Mouse (Mus musculus): ENCODE results near the gene Pfkp. TPM values are rescaled to one million over a fixed set of nuclear protein-coding genes. Genes with fewer than 3 reads are reported as not detected.

Gene Pfkp
- polyA plus RNA-seq, 1 experiment: 82.0 TPM

GRCm38 (mm10) chr13:6583499-6584125 is 65.0 kb downstream of the Pfkp start:
- no peak for TF ChIP-seq POLR2A (IDR thresholded peaks at IDR 0.05; ENCODE audit: control insufficient read depth, extremely low read depth, insufficient read depth, low read length, poor library complexity)
- no peak for TF ChIP-seq CTCF (IDR thresholded peaks at IDR 0.05; ENCODE audit: borderline replicate concordance, control insufficient read depth, extremely low read depth, insufficient read depth, low read length, poor library complexity)
- H3K36me3 ChIP-seq (ENCODE audit: control insufficient read depth, insufficient read depth, low read length): peaks cover 47% of the 10 kb centered on the region
- no peaks in the 10 kb centered on the region for H3K27me3 ChIP-seq (ENCODE audit: control insufficient read depth, insufficient read depth, low read length)
- H3K4me1 ChIP-seq (replicated peaks; ENCODE audit: control insufficient read depth, insufficient read depth, low read length): no peaks in the 10 kb centered on the region
- WGBS: 99% methylated on average over 4 of the region's 4 CpGs
- H3K27ac ChIP-seq (ENCODE audit: control insufficient read depth, insufficient read depth, low read length): no peak overlapping the region
- DNase-seq: no peak
- H3K4me3 ChIP-seq (ENCODE audit: control insufficient read depth, insufficient read depth, low read length): no peak overlapping the region

DNA sequence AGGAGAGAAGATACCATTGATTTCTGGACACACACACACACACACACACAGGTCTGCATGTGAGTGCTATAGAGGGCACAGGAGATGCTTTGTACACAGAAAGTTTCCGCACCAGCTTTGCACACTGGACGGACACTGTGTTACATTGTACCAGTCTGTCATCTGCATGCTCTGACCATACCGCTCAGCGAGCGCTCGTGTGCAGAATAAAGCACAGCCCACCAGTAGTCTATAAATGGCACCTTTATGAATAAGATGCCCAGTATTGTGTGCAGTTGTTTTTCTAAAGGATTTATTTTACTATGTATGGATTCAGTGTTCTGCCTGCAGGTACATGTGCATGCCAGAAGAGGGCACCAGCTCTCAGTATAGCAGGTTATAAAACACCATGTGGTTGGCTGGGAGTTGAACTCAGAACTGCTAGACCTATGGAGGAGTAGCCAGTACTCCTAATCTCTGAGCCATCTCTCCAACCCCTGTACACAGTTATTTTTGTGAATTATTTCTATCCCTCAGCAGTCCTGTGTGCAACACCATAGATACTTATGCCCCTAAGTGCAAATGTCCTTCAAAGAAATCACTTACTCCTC is 72.6 kb downstream of the Pfkp start:
- Histone ChIP-seq H3K36me3 (ENCODE audit: control insufficient read depth, insufficient read depth, low read length) (peaks cover 63% of the 10 kb centered on the region), H3K4me1 (replicated peaks; ENCODE audit: control insufficient read depth, insufficient read depth, low read length) (no peaks in the 10 kb centered on the region), H3K27me3 (ENCODE audit: control insufficient read depth, insufficient read depth, low read length) (no peaks in the 10 kb centered on the region), H3K27ac (ENCODE audit: control insufficient read depth, insufficient read depth, low read length) (no peak overlapping the region), H3K4me3 (ENCODE audit: control insufficient read depth, insufficient read depth, low read length) (no peak overlapping the region)
- no peak for DNase-seq
- TF ChIP-seq POLR2A (IDR thresholded peaks at IDR 0.05; ENCODE audit: control insufficient read depth, extremely low read depth, insufficient read depth, low read length, poor library complexity) (no peak), CTCF (IDR thresholded peaks at IDR 0.05; ENCODE audit: borderline replicate concordance, control insufficient read depth, extremely low read depth, insufficient read depth, low read length, poor library complexity) (no peak)
- 97% methylated on average over 6 of the region's 6 CpGs for WGBS

DNA sequence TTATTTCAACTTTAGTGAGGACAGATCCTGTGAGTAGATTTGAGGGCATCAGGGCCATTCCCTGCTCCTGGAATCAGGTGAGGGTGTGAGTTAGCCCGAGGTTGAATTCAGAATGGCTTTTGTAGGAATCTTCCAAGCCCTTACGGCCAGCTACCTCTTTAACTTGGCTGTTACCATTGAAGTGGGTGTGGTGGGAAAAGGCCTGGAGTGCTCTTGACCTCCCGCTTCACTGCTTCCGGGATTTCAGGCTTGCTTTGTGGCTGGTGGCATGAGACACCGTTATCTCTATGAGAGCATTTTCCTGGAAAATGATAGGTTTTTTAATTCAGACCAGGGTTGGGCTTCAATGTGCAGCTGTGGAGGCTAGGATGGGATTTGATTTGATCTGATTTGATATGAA is 83.0 kb downstream of the Pfkp start:
- no peak overlapping the region for H3K4me3 ChIP-seq (ENCODE audit: control insufficient read depth, insufficient read depth, low read length)
- no peaks in the 10 kb centered on the region for H3K27me3 ChIP-seq (ENCODE audit: control insufficient read depth, insufficient read depth, low read length)
- no peaks in the 10 kb centered on the region for H3K4me1 ChIP-seq (replicated peaks; ENCODE audit: control insufficient read depth, insufficient read depth, low read length)
- TF ChIP-seq POLR2A (IDR thresholded peaks at IDR 0.05; ENCODE audit: control insufficient read depth, extremely low read depth, insufficient read depth, low read length, poor library complexity): no peak
- TF ChIP-seq CTCF (IDR thresholded peaks at IDR 0.05; ENCODE audit: borderline replicate concordance, control insufficient read depth, extremely low read depth, insufficient read depth, low read length, poor library complexity): no peak
- H3K27ac ChIP-seq (ENCODE audit: control insufficient read depth, insufficient read depth, low read length): no peak overlapping the region
- peaks cover 55% of the 10 kb centered on the region for H3K36me3 ChIP-seq (ENCODE audit: control insufficient read depth, insufficient read depth, low read length)
- no peak for DNase-seq
- 98% methylated on average over 5 of the region's 5 CpGs for WGBS

- Histone ChIP-seq H3K27ac (ENCODE audit: control insufficient read depth, insufficient read depth, low read length) (no peak overlapping the region), H3K36me3 (ENCODE audit: control insufficient read depth, insufficient read depth, low read length) (peaks cover 53% of the 10 kb centered on the region), H3K27me3 (ENCODE audit: control insufficient read depth, insufficient read depth, low read length) (no peaks in the 10 kb centered on the region), H3K4me1 (replicated peaks; ENCODE audit: control insufficient read depth, insufficient read depth, low read length) (no peaks in the 10 kb centered on the region), H3K4me3 (ENCODE audit: control insufficient read depth, insufficient read depth, low read length) (no peak overlapping the region)
- 95% methylated on average over 2 of the region's 2 CpGs for WGBS
- no peak for DNase-seq
- TF ChIP-seq POLR2A (IDR thresholded peaks at IDR 0.05; ENCODE audit: control insufficient read depth, extremely low read depth, insufficient read depth, low read length, poor library complexity): no peak
- TF ChIP-seq CTCF (IDR thresholded peaks at IDR 0.05; ENCODE audit: borderline replicate concordance, control insufficient read depth, extremely low read depth, insufficient read depth, low read length, poor library complexity): no peak
These were observed 86.2 kb downstream of the Pfkp start for GRCm38 (mm10) chr13:6562409-6562808.

DNA sequence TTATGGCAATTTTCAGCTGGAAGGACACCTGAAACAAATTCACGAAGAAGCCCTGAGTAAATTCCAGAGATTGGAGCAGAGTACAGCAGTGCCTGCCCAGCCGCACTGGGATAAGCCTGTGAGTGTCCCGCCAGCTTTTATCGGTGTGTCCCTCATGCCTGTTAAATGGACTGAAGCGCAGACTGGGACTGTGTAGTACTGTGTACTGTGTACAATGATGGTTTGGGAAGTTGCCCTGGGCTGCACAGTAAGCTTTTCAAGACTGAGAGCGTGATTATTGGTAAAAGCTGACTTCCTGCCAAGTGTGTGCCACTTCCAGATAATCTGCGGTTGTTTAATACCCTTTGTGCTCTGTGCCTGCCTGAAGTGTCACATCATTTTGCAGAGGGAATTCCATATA is 90.8 kb downstream of the Pfkp start:
- H3K27me3 ChIP-seq (ENCODE audit: control insufficient read depth, insufficient read depth, low read length): no peaks in the 10 kb centered on the region
- no peaks in the 10 kb centered on the region for H3K4me1 ChIP-seq (replicated peaks; ENCODE audit: control insufficient read depth, insufficient read depth, low read length)
- H3K4me3 ChIP-seq (ENCODE audit: control insufficient read depth, insufficient read depth, low read length): no peak overlapping the region
- TF ChIP-seq POLR2A (IDR thresholded peaks at IDR 0.05; ENCODE audit: control insufficient read depth, extremely low read depth, insufficient read depth, low read length, poor library complexity) (no peak), CTCF (IDR thresholded peaks at IDR 0.05; ENCODE audit: borderline replicate concordance, control insufficient read depth, extremely low read depth, insufficient read depth, low read length, poor library complexity) (no peak)
- 97% methylated on average over 7 of the region's 7 CpGs for WGBS
- H3K36me3 ChIP-seq (ENCODE audit: control insufficient read depth, insufficient read depth, low read length): peaks cover 57% of the 10 kb centered on the region
- no peak for DNase-seq
- no peak overlapping the region for H3K27ac ChIP-seq (ENCODE audit: control insufficient read depth, insufficient read depth, low read length)

GRCm38 (mm10) chr13:6555656-6556055 is 92.9 kb downstream of the Pfkp start:
- Histone ChIP-seq H3K27me3 (ENCODE audit: control insufficient read depth, insufficient read depth, low read length) (no peaks in the 10 kb centered on the region), H3K4me1 (replicated peaks; ENCODE audit: control insufficient read depth, insufficient read depth, low read length) (no peaks in the 10 kb centered on the region), H3K36me3 (ENCODE audit: control insufficient read depth, insufficient read depth, low read length) (peaks cover 52% of the 10 kb centered on the region), H3K4me3 (ENCODE audit: control insufficient read depth, insufficient read depth, low read length) (no peak overlapping the region), H3K27ac (ENCODE audit: control insufficient read depth, insufficient read depth, low read length) (no peak overlapping the region)
- WGBS: 96% methylated on average over 11 of the region's 11 CpGs
- TF ChIP-seq POLR2A (IDR thresholded peaks at IDR 0.05; ENCODE audit: control insufficient read depth, extremely low read depth, insufficient read depth, low read length, poor library complexity) (no peak), CTCF (IDR thresholded peaks at IDR 0.05; ENCODE audit: borderline replicate concordance, control insufficient read depth, extremely low read depth, insufficient read depth, low read length, poor library complexity) (no peak)
- DNase-seq: no peak
